Mouse (Mus musculus) liver (tissue): ENCODE data around the gene Apoc1.
"Not testable (repeated sequence)": the region's sequence is repeated elsewhere in the genome, so short reads cannot be mapped to it uniquely, and the experiment has no call there.

Experiments
- DNase-seq: peaks from one replicate; pipeline ENCODE4 v3.0.0-alpha.2; 2020; ENCODE audit warnings: mixed read lengths

Apoc1 gene

GRCm38 (mm10) chr7:19704475-19704874, 12.0 kb upstream of the Apoc1 start:
- no peak for DNase-seq

GRCm38 (mm10) chr7:19702859-19703555, 10.5 kb upstream of the Apoc1 start:
- DNase-seq = no peak

- peak; percentile 80 for DNase-seq
Measured at GRCm38 (mm10) chr7:19701069-19701761, 8.8 kb upstream of the Apoc1 start.

- no peak for DNase-seq
Measured at GRCm38 (mm10) chr7:19700299-19701068, 8.0 kb upstream of the Apoc1 start.

GRCm38 (mm10) chr7:19699827-19700148, 7.3 kb upstream of the Apoc1 start:
- no peak for DNase-seq

GRCm38 (mm10) chr7:19698907-19699826, 6.7 kb upstream of the Apoc1 start, which contains the start of gene Apoe:
Apoe (minus strand) TSS chr7:19699188.
- DNase-seq = peak; percentile 72

- peak; percentile 48 for DNase-seq
Measured at GRCm38 (mm10) chr7:19697949-19698906, 5.8 kb upstream of the Apoc1 start.

GRCm38 (mm10) chr7:19696336-19696873, 3.9 kb upstream of the Apoc1 start:
- DNase-seq = peak; percentile 20

GRCm38 (mm10) chr7:19695881-19696280, 3.4 kb upstream of the Apoc1 start:
- DNase-seq = peak; percentile 15

GRCm38 (mm10) chr7:19695213-19695594, 2.7 kb upstream of the Apoc1 start:
- peak; percentile 43 for DNase-seq

GRCm38 (mm10) chr7:19694336-19695212, 2.1 kb upstream of the Apoc1 start:
- DNase-seq = no peak

- peak; percentile 77 for DNase-seq
Measured at GRCm38 (mm10) chr7:19693421-19693820, 961 bp upstream of the Apoc1 start.

- no peak for DNase-seq
Measured at GRCm38 (mm10) chr7:19691434-19691833, 1.0 kb downstream of the Apoc1 start.

GRCm38 (mm10) chr7:19690845-19691244, 1.6 kb downstream of the Apoc1 start:
- DNase-seq = no peak

- no peak for DNase-seq
Measured at GRCm38 (mm10) chr7:19688611-19689010, 3.8 kb downstream of the Apoc1 start.

GRCm38 (mm10) chr7:19688101-19688500, 4.4 kb downstream of the Apoc1 start:
- no peak for DNase-seq

GRCm38 (mm10) chr7:19686927-19687583, 5.4 kb downstream of the Apoc1 start:
- not testable (repeated sequence) for DNase-seq

- DNase-seq = peak; percentile 51
Measured at GRCm38 (mm10) chr7:19686521-19686920, 5.9 kb downstream of the Apoc1 start.

GRCm38 (mm10) chr7:19685374-19685773, 7.1 kb downstream of the Apoc1 start:
- peak; percentile 54 for DNase-seq
